Mouse (Mus musculus): ENCODE measurements at regions not wholly inside any gene's neighbourhood (a gene's known extent, or its start where the extent isn't known, plus 50 kb on each side); places are given as distances from the start of the nearest gene placed in this dataset.
"Not testable (repeated sequence)": the region's sequence is repeated elsewhere in the genome, so short reads cannot be mapped to it uniquely, and the experiment has no call there.

GRCm38 (mm10) chr8:56932421-56932820, 381.5 kb downstream of the Fbxo8 start:
- H3K4me2 ChIP-seq, result no peak overlapping the region; the same call in 1 of the 2 replicates

GRCm38 (mm10) chr8:56962186-56962585, 358.6 kb upstream of the Hand2 start:
- no peak overlapping the region for H3K4me2 ChIP-seq
- no peaks in the 10 kb centered on the region for H3K27me3 ChIP-seq
- H3K9me3 ChIP-seq, result no peaks in the 10 kb centered on the region
- WGBS, result 43% methylated on average over 7 of the region's 7 CpGs
- H3K27ac ChIP-seq, result no peak overlapping the region
- H3K9ac ChIP-seq, result no peak overlapping the region
- H3K4me1 ChIP-seq, result no peaks in the 10 kb centered on the region
- ATAC-seq (ENCODE audit: borderline replicate concordance, extremely low read depth, low FRiP score, low TSS enrichment), result no peak
- H3K4me3 ChIP-seq, result no peak overlapping the region
- no peaks in the 10 kb centered on the region for H3K36me3 ChIP-seq

More at GRCm38 (mm10) chr8:56932421-56932820, 381.5 kb downstream of the Fbxo8 start:
- no peak overlapping the region for H3K4me3 ChIP-seq
- H3K27ac ChIP-seq, result no peak overlapping the region
- H3K27me3 ChIP-seq, result no peaks in the 10 kb centered on the region
- H3K9me3 ChIP-seq, result no peaks in the 10 kb centered on the region
- no peaks in the 10 kb centered on the region for H3K4me1 ChIP-seq
- H3K9ac ChIP-seq, result no peak overlapping the region
- no peaks in the 10 kb centered on the region for H3K36me3 ChIP-seq
- 42% methylated on average over 6 of the region's 6 CpGs for WGBS
- ATAC-seq (ENCODE audit: borderline replicate concordance, extremely low read depth, low FRiP score, low TSS enrichment), result no peak

- H3K9ac ChIP-seq, result no peak overlapping the region
- H3K27me3 ChIP-seq, result no peaks in the 10 kb centered on the region
- WGBS, result 23% methylated on average over 3 of the region's 3 CpGs
- no peaks in the 10 kb centered on the region for H3K36me3 ChIP-seq
- no peak overlapping the region for H3K4me3 ChIP-seq
- no peak for ATAC-seq (ENCODE audit: borderline replicate concordance, extremely low read depth, low FRiP score, low TSS enrichment)
- H3K9me3 ChIP-seq, result no peaks in the 10 kb centered on the region
- H3K4me2 ChIP-seq, result no peak overlapping the region
- H3K4me1 ChIP-seq, result no peaks in the 10 kb centered on the region
- H3K27ac ChIP-seq, result no peak overlapping the region
These were observed 350.5 kb upstream of the Hand2 start for GRCm38 (mm10) chr8:56970311-56970710.

GRCm38 (mm10) chr8:56978994-56979393, 341.8 kb upstream of the Hand2 start:
- Histone ChIP-seq H3K36me3 (no peaks in the 10 kb centered on the region), H3K27ac (no peak overlapping the region), H3K9ac (no peak overlapping the region), H3K27me3 (no peaks in the 10 kb centered on the region), H3K4me3 (no peak overlapping the region), H3K4me1 (no peaks in the 10 kb centered on the region), H3K4me2 (peak overlapping the region; percentile 44), H3K9me3 (no peaks in the 10 kb centered on the region)
- no peak for ATAC-seq (ENCODE audit: borderline replicate concordance, extremely low read depth, low FRiP score, low TSS enrichment)
- WGBS, result 51% methylated on average over 2 of the region's 2 CpGs

GRCm38 (mm10) chr8:56979416-56979815, 341.4 kb upstream of the Hand2 start:
- no peak overlapping the region for H3K9ac ChIP-seq
- no peak for ATAC-seq (ENCODE audit: borderline replicate concordance, extremely low read depth, low FRiP score, low TSS enrichment)
- no peaks in the 10 kb centered on the region for H3K9me3 ChIP-seq
- no peak overlapping the region for H3K27ac ChIP-seq
- H3K36me3 ChIP-seq, result no peaks in the 10 kb centered on the region
- no peaks in the 10 kb centered on the region for H3K27me3 ChIP-seq
- H3K4me2 ChIP-seq, result peak overlapping the region; percentile 44
- WGBS, result 44% methylated on average over 13 of the region's 13 CpGs
- no peak overlapping the region for H3K4me3 ChIP-seq
- H3K4me1 ChIP-seq, result no peaks in the 10 kb centered on the region

GRCm38 (mm10) chr8:57010318-57011024, 310.3 kb upstream of the Hand2 start:
- H3K4me1 ChIP-seq, result no peaks in the 10 kb centered on the region
- H3K27me3 ChIP-seq, result no peaks in the 10 kb centered on the region
- H3K36me3 ChIP-seq, result no peaks in the 10 kb centered on the region
- no peaks in the 10 kb centered on the region for H3K9me3 ChIP-seq
- 65% methylated on average over 6 of the region's 6 CpGs for WGBS
- H3K9ac ChIP-seq, result no peak overlapping the region
- no peak overlapping the region for H3K27ac ChIP-seq
- H3K4me3 ChIP-seq, result no peak overlapping the region
- H3K4me2 ChIP-seq, result no peak overlapping the region
- no peak for ATAC-seq (ENCODE audit: borderline replicate concordance, extremely low read depth, low FRiP score, low TSS enrichment)

GRCm38 (mm10) chr8:57013813-57014320, 306.9 kb upstream of the Hand2 start:
- no peak for ATAC-seq (ENCODE audit: borderline replicate concordance, extremely low read depth, low FRiP score, low TSS enrichment)
- Histone ChIP-seq H3K4me3 (no peak overlapping the region), H3K9me3 (no peaks in the 10 kb centered on the region), H3K36me3 (no peaks in the 10 kb centered on the region), H3K27me3 (no peaks in the 10 kb centered on the region), H3K9ac (no peak overlapping the region), H3K4me2 (no peak overlapping the region), H3K27ac (no peak overlapping the region), H3K4me1 (no peaks in the 10 kb centered on the region)
- 77% methylated on average over 3 of the region's 3 CpGs for WGBS

GRCm38 (mm10) chr8:57016329-57016728, 304.5 kb upstream of the Hand2 start:
- H3K9ac ChIP-seq, result no peak overlapping the region
- H3K4me2 ChIP-seq, result no peak overlapping the region
- no peaks in the 10 kb centered on the region for H3K36me3 ChIP-seq
- no peak overlapping the region for H3K27ac ChIP-seq
- H3K27me3 ChIP-seq, result no peaks in the 10 kb centered on the region
- no peaks in the 10 kb centered on the region for H3K4me1 ChIP-seq
- no peak for ATAC-seq (ENCODE audit: borderline replicate concordance, extremely low read depth, low FRiP score, low TSS enrichment)
- H3K4me3 ChIP-seq, result no peak overlapping the region
- WGBS, result 75% methylated on average over 3 of the region's 3 CpGs
- no peaks in the 10 kb centered on the region for H3K9me3 ChIP-seq

GRCm38 (mm10) chr8:57028096-57028495, 292.7 kb upstream of the Hand2 start:
- not testable (repeated sequence) for H3K9me3 ChIP-seq; ATAC-seq (ENCODE audit: borderline replicate concordance, extremely low read depth, low FRiP score, low TSS enrichment); H3K4me3 ChIP-seq; H3K27me3 ChIP-seq; H3K36me3 ChIP-seq; H3K27ac ChIP-seq; H3K9ac ChIP-seq; H3K4me1 ChIP-seq; H3K4me2 ChIP-seq
- WGBS, result 74% methylated on average over 1 of the region's 1 CpGs

GRCm38 (mm10) chr8:57048490-57048889, 272.3 kb upstream of the Hand2 start:
- H3K27ac ChIP-seq, result no peak overlapping the region

GRCm38 (mm10) chr8:57048909-57049308, 271.9 kb upstream of the Hand2 start:
- Histone ChIP-seq H3K27ac (no peak overlapping the region), H3K27me3 (no peaks in the 10 kb centered on the region), H3K4me2 (no peak overlapping the region), H3K9me3 (no peaks in the 10 kb centered on the region), H3K36me3 (no peaks in the 10 kb centered on the region), H3K4me1 (no peaks in the 10 kb centered on the region), H3K9ac (no peak overlapping the region), H3K4me3 (no peak overlapping the region)
- WGBS, result 61% methylated on average over 3 of the region's 3 CpGs
- ATAC-seq (ENCODE audit: borderline replicate concordance, extremely low read depth, low FRiP score, low TSS enrichment), result no peak

More at GRCm38 (mm10) chr8:57048490-57048889, 272.3 kb upstream of the Hand2 start:
- ATAC-seq (ENCODE audit: borderline replicate concordance, extremely low read depth, low FRiP score, low TSS enrichment), result no peak
- no peak overlapping the region for H3K4me3 ChIP-seq
- no peaks in the 10 kb centered on the region for H3K4me1 ChIP-seq
- WGBS, result 78% methylated on average over 6 of the region's 6 CpGs
- no peaks in the 10 kb centered on the region for H3K36me3 ChIP-seq
- H3K4me2 ChIP-seq, result no peak overlapping the region
- no peaks in the 10 kb centered on the region for H3K27me3 ChIP-seq
- H3K9me3 ChIP-seq, result no peaks in the 10 kb centered on the region
- no peak overlapping the region for H3K9ac ChIP-seq

- H3K36me3 ChIP-seq, result no peaks in the 10 kb centered on the region
- no peak for ATAC-seq (ENCODE audit: borderline replicate concordance, extremely low read depth, low FRiP score, low TSS enrichment)
These were observed 268.1 kb upstream of the Hand2 start for GRCm38 (mm10) chr8:57052661-57053060.

More at GRCm38 (mm10) chr8:57052661-57053060, 268.1 kb upstream of the Hand2 start:
- Histone ChIP-seq H3K27me3 (no peaks in the 10 kb centered on the region), H3K9ac (no peak overlapping the region), H3K4me1 (no peaks in the 10 kb centered on the region), H3K4me3 (no peak overlapping the region), H3K27ac (no peak overlapping the region), H3K9me3 (no peaks in the 10 kb centered on the region), H3K4me2 (no peak overlapping the region)
- WGBS, result 43% methylated on average over 4 of the region's 4 CpGs
